Mouse (Mus musculus): ENCODE measurements around the gene Amer2.

DNA sequence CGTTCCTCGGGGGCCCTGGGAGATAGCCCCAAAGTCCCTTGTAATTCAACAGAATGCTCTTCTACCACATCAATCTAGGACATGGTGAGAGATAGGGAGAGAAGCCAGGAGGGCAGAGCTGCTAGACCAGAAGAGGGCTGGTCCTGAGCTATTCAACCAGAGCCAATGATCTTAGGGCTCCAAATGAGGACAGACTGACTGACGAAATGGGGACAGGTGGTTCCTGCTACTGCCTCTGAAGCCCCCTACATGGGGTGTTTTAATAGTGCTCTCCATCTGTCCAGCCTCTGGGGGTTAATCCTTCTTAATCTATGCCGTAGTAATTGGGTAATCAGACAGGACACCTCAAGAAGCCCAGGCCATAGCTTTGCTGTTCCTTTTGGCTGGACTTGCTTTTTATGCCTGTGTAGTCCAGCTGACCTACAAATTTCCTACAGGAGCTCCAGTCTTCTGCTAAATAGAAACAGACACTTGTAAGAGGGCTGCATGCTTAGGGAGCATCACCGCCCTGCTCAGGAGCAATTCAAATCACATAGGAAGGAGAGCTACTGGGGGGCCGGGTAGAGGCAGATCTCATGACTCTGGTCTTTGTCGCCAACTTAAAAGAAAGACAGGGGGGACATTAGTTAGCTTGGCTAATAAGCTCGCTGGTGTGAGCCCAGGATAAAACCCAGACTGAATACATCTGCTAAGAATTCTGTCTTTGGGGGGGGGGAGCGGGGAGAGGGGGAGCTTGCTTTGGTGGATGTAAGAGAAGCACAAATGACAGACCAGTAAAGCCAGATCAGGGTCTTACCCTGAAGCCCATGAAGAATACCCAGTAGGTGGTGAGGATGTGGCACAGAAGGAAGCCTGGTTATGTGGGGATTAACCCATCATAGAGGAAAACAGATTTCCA is 4.0 kb upstream of the Amer2 start:
- TF ChIP-seq CTCF (IDR thresholded peaks at IDR 0.05; ENCODE audit: low read depth, low read length) (no peak), POLR2A (IDR thresholded peaks at IDR 0.05; ENCODE audit: extremely low read depth, insufficient read depth, low read length) (no peak)
